Mouse (Mus musculus) MEL (cell line): ENCODE measurements around the gene Trim47. TPM values are rescaled to one million over a fixed set of nuclear protein-coding genes. Genes with fewer than 3 reads are reported as not detected.

ENCODE experiments used
- DNase-seq: peaks from one replicate; pipeline ENCODE4 v3.0.0; 2011; ENCODE audit warnings: low read depth, low spot score
- H3K27ac ChIP-seq: 2 replicates; pipeline ENCODE4 v1.5.1; 2012; ENCODE audit warnings: low read depth, mild to moderate bottlenecking, control low read depth, low read length, moderate library complexity; ENCODE audit not compliant: control insufficient read depth
- H3K27me3 ChIP-seq, 2 experiments: fragments of 150-350 bp in 1 of 2; sonication (generic) in 1 of 2; 2 replicates each; pipeline ENCODE4 v1.6.1; 2012; ENCODE audit warnings: low read length in 2 of 2, mild to moderate bottlenecking in 2 of 2, improper control_type of control experiment in 1 of 2, moderate library complexity in 1 of 2; ENCODE audit not compliant: insufficient read depth in 2 of 2, control insufficient read depth in 1 of 2
- H3K36me3 ChIP-seq, 2 experiments: 2 replicates each; pipeline ENCODE4 v1.6.1; 2012 to 2014; ENCODE audit warnings: low read length in 2 of 2, improper control_type of control experiment in 1 of 2, inconsistent platforms in 1 of 2, mild to moderate bottlenecking in 1 of 2; ENCODE audit not compliant: insufficient read depth in 2 of 2, control insufficient read depth in 1 of 2
- H3K4me1 ChIP-seq, 2 experiments: fragments of 150-350 bp in 1 of 2; sonication (generic) in 1 of 2; 2 replicates each; pipeline ENCODE4 v1.6.1; 2012; ENCODE audit warnings: low read length in 2 of 2, improper control_type of control experiment in 1 of 2, mild to moderate bottlenecking in 1 of 2; ENCODE audit not compliant: insufficient read depth in 2 of 2, control insufficient read depth in 1 of 2
- H3K4me3 ChIP-seq, 2 experiments: fragments of 150-350 bp in 1 of 2; sonication (generic) in 1 of 2; 2 replicates each; pipeline ENCODE4 v1.5.1; 2012; ENCODE audit warnings: low read depth in 2 of 2, low read length in 2 of 2, mild to moderate bottlenecking in 2 of 2, moderate library complexity in 2 of 2, control low read depth in 1 of 2, improper control_type of control experiment in 1 of 2; ENCODE audit not compliant: control insufficient read depth in 1 of 2, insufficient read depth in 1 of 2
- H3K79me2 ChIP-seq: 2 replicates; pipeline ENCODE4 v1.6.1; 2012; ENCODE audit warnings: mild to moderate bottlenecking, low read length, moderate library complexity; ENCODE audit not compliant: control insufficient read depth, poor library complexity, insufficient read depth
- H3K9ac ChIP-seq: 2 replicates; pipeline ENCODE4 v1.6.1; 2012; ENCODE audit warnings: low read depth, mild to moderate bottlenecking, control low read depth, low read length, moderate library complexity; ENCODE audit not compliant: control insufficient read depth, poor library complexity, severe bottlenecking
- H3K9me3 ChIP-seq: fragments of 150-350 bp; sonication (generic); replicated peaks from 2 replicates; pipeline ENCODE4 v1.6.1; 2012; ENCODE audit warnings: mild to moderate bottlenecking, low read length, improper control_type of control experiment, moderate library complexity; ENCODE audit not compliant: insufficient read depth
- BHLHE40 ChIP-seq: IDR thresholded peaks from 2 replicates; pipeline ENCODE4 v1.6.1; 2012; ENCODE audit warnings: low read depth, mild to moderate bottlenecking, inconsistent platforms, low read length, improper control_type of control experiment, borderline replicate concordance
- CHD1 ChIP-seq: IDR thresholded peaks from 2 replicates; pipeline ENCODE4 v1.6.1; 2012; ENCODE audit warnings: low read depth, mild to moderate bottlenecking, inconsistent platforms, low read length, improper control_type of control experiment
- EP300 ChIP-seq, 2 experiments: IDR thresholded peaks; 2 replicates each; pipeline ENCODE4 v1.6.1; 2011; ENCODE audit warnings: improper control_type of control experiment in 2 of 2, low read length in 2 of 2, low read depth in 1 of 2, mild to moderate bottlenecking in 1 of 2
- GABPA ChIP-seq: IDR thresholded peaks from 2 replicates; pipeline ENCODE4 v1.6.1; 2012; ENCODE audit warnings: low read depth, mild to moderate bottlenecking, inconsistent platforms, low read length, improper control_type of control experiment, moderate library complexity
- GATA1 ChIP-seq: IDR thresholded peaks from 2 replicates; pipeline ENCODE4 v1.6.1; 2011; ENCODE audit warnings: low read depth, low read length, improper control_type of control experiment
- MAFK ChIP-seq: IDR thresholded peaks from 2 replicates; pipeline ENCODE4 v1.6.1; 2011; ENCODE audit warnings: low read depth, mild to moderate bottlenecking, low read length, improper control_type of control experiment, borderline replicate concordance
- MAZ ChIP-seq: IDR thresholded peaks from 2 replicates; pipeline ENCODE4 v1.6.1; 2012; ENCODE audit warnings: low read depth, mild to moderate bottlenecking, inconsistent platforms, low read length, improper control_type of control experiment
- MEF2A ChIP-seq: IDR thresholded peaks from 2 replicates; pipeline ENCODE4 v1.6.1; 2014; ENCODE audit warnings: low read depth, mild to moderate bottlenecking, inconsistent platforms, low read length, improper control_type of control experiment; ENCODE audit not compliant: poor library complexity, insufficient replicate concordance, severe bottlenecking; ENCODE audit errors: extremely low read depth
- MXI1 ChIP-seq: IDR thresholded peaks from 2 replicates; pipeline ENCODE4 v1.6.1; 2011; ENCODE audit warnings: mild to moderate bottlenecking, low read depth, low read length, improper control_type of control experiment
- MYB ChIP-seq: IDR thresholded peaks from 2 replicates; pipeline ENCODE4 v1.6.1; 2011; ENCODE audit warnings: mild to moderate bottlenecking, low read depth, low read length, improper control_type of control experiment
- MYC ChIP-seq: IDR thresholded peaks from 2 replicates; pipeline ENCODE4 v1.6.1; 2011; ENCODE audit warnings: low read depth, mild to moderate bottlenecking, low read length, improper control_type of control experiment, moderate library complexity
- POLR2A ChIP-seq, 2 experiments: IDR thresholded peaks; 2 replicates each; pipeline ENCODE4 v1.6.1; 2011 to 2012; ENCODE audit warnings: low read length in 2 of 2, mild to moderate bottlenecking in 2 of 2, control low read depth in 1 of 2, improper control_type of control experiment in 1 of 2, low read depth in 1 of 2, moderate library complexity in 1 of 2; ENCODE audit not compliant: control insufficient read depth in 1 of 2, insufficient read depth in 1 of 2, poor library complexity in 1 of 2
- POLR2AphosphoS5 ChIP-seq: IDR thresholded peaks from 2 replicates; pipeline ENCODE4 v1.6.1; 2012; ENCODE audit warnings: low read depth, borderline replicate concordance, mild to moderate bottlenecking, inconsistent platforms, low read length, moderate library complexity, mixed read lengths
- RAD21 ChIP-seq: IDR thresholded peaks from 2 replicates; pipeline ENCODE4 v1.6.1; 2011; ENCODE audit warnings: mild to moderate bottlenecking, low read depth, low read length, improper control_type of control experiment
- SMC3 ChIP-seq: IDR thresholded peaks from 2 replicates; pipeline ENCODE4 v1.6.1; 2011; ENCODE audit warnings: low read depth, low read length, improper control_type of control experiment
- TAL1 ChIP-seq: IDR thresholded peaks from 2 replicates; pipeline ENCODE4 v1.6.1; 2012; ENCODE audit warnings: mild to moderate bottlenecking, inconsistent platforms, low read length, moderate library complexity, mixed read lengths
- TCF12 ChIP-seq: IDR thresholded peaks from 2 replicates; pipeline ENCODE4 v1.6.1; 2014; ENCODE audit warnings: low read depth, mild to moderate bottlenecking, inconsistent platforms, low read length, improper control_type of control experiment, moderate library complexity
- UBTF ChIP-seq: IDR thresholded peaks from 2 replicates; pipeline ENCODE4 v1.6.1; 2012; ENCODE audit warnings: low read depth, mild to moderate bottlenecking, inconsistent platforms, low read length, improper control_type of control experiment, moderate library complexity, borderline replicate concordance; ENCODE audit not compliant: insufficient read depth
- USF2 ChIP-seq, 2 experiments: IDR thresholded peaks; 2 replicates each; pipeline ENCODE4 v1.6.1; 2011 to 2012; ENCODE audit warnings: improper control_type of control experiment in 2 of 2, low read length in 2 of 2, borderline replicate concordance in 1 of 2, inconsistent platforms in 1 of 2, low read depth in 1 of 2, mild to moderate bottlenecking in 1 of 2; ENCODE audit not compliant: insufficient read depth in 1 of 2
- ZMIZ1 ChIP-seq: IDR thresholded peaks from 2 replicates; pipeline ENCODE4 v1.6.1; 2012; ENCODE audit warnings: low read depth, mild to moderate bottlenecking, inconsistent platforms, low read length, improper control_type of control experiment, moderate library complexity
- polyA plus RNA-seq, 2 experiments: library from polyadenylated mRNA; stranded (reverse) in 1 of 2; unstranded in 1 of 2; fragments of >175 nt in 1 of 2; fragments of >200 nt in 1 of 2; gene quantifications; 2 replicates each; pipeline versions ENCODE4 v1.2.1 to v1.2.4; 2012; ENCODE audit warnings: low replicate concordance in 2 of 2, low read depth in 1 of 2; ENCODE audit not compliant: insufficient read length in 2 of 2, insufficient read depth in 1 of 2, missing spikeins in 1 of 2
- total RNA-seq: library from RNA; depleted of rRNA; stranded (reverse); fragments of 300-350 nt; gene quantifications from 2 replicates; pipeline ENCODE4 v1.2.3, GENCODE M21; 2012

Gene Trim47
- total and polyA plus RNA-seq, 3 experiments = 5.6 to 6.7 TPM; not detected in 1

DNA sequence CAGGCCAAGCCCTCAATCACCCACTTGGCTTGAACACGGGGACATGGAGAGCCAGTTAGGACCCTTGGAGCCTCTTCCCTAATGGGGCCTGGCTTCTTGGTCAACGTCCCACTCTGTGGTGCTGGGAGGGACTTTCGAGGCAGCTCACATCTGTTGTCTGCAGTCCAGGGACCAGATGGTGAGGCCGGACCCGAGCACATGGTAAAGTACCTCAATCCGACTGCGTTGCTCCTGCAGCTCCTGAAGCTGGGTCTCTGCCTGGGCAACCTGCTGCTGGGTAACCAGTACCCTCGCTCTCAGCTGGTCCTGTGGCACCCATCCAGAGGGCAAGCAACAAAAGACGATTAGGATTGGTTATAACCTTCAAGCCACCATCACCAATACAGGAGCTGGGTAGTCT, 976 bp upstream of the Trim47 start:
- no peaks in the 10 kb centered on the region for H3K9me3 ChIP-seq
- no peak for DNase-seq
- no peak overlapping the region for H3K9ac ChIP-seq
- peak in 1 of 2 experiments; percentile 28; a peak in 1 of 4 replicates for TF ChIP-seq POLR2A (IDR thresholded peaks at IDR 0.05; ENCODE audit: control insufficient read depth in 1 of 2, insufficient read depth in 1 of 2, low read depth in 1 of 2, low read length in 2 of 2, poor library complexity in 1 of 2)
- TF ChIP-seq POLR2AphosphoS5 = no peak
- TF ChIP-seq, all 39 proteins: peak for 1
- Histone ChIP-seq H3K27ac (no peak overlapping the region), H3K36me3 (peaks cover 4 to 12% of the 10 kb centered on the region in 2 experiments; a peak in 3 of 4 replicates), H3K4me3 (no peak overlapping the region), H3K27me3 (no peaks in the 10 kb centered on the region), H3K79me2 (peaks cover 14% of the 10 kb centered on the region), H3K4me1 (peaks cover 0 to 10% of the 10 kb centered on the region in 2 experiments; a peak in 2 of 4 replicates)

DNA sequence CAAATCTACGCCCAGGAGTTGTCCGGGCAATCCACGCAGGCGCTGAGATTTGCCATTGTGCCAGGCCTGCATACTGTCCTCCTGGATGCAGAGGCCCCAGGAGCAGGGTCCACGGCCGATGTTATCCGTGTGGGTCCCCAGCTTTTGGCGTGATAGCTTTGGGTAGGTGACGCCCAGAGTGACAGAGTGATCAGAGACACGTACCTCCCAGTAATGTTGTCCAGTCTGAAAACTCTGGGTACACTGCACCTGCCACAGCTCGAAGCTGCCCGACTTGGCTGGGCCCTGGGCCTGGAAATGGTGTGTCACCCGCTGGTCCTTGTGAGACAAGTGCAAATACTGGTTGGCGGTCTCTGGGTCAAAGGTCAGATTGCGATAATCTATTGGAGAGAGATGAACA, 749 bp downstream of the Trim47 start:
- Histone ChIP-seq H3K4me1 (peaks cover 0 to 10% of the 10 kb centered on the region in 2 experiments; a peak in 2 of 4 replicates), H3K79me2 (peaks cover 14% of the 10 kb centered on the region), H3K9me3 (no peaks in the 10 kb centered on the region), H3K27ac (no peak overlapping the region), H3K4me3 (no peak overlapping the region), H3K27me3 (no peaks in the 10 kb centered on the region), H3K9ac (no peak overlapping the region), H3K36me3 (peaks cover 2 to 16% of the 10 kb centered on the region in 2 experiments; a peak in 3 of 4 replicates)
- DNase-seq = no peak
- TF ChIP-seq MEF2A (no peak), ZMIZ1 (no peak), CHD1 (no peak), UBTF (no peak), RAD21 (no peak), BHLHE40 (no peak), SMC3 (no peak), MAZ (no peak), MYC (no peak), USF2 (IDR thresholded peaks at IDR 0.05; ENCODE audit: borderline replicate concordance in 1 of 2, insufficient read depth in 1 of 2, low read depth in 1 of 2, low read length in 2 of 2) (no peak), TCF12 (no peak), MAFK (no peak), MXI1 (no peak), MYB (no peak), GATA1 (no peak), GABPA (no peak), TAL1 (no peak), EP300 (IDR thresholded peaks at IDR 0.05; ENCODE audit: low read depth in 1 of 2, low read length in 2 of 2) (no peak)
- TF ChIP-seq, all 39 proteins: peak for 0
